Mouse (Mus musculus) lung, postnatal 0 days (tissue): Measurements from ENCODE around the gene Uncx. TPM values are rescaled to one million over a fixed set of nuclear protein-coding genes. Genes with fewer than 3 reads are reported as not detected.

Experiments used
- ATAC-seq: fragments of 200-750 bp; cut with Nextera tagmentation; 2 replicates; pipeline ENCODE4 v1.8.0; 2017; ENCODE audit warnings: moderate library complexity
- DNase-seq: peaks from one replicate; pipeline ENCODE4 v3.0.0-alpha.2; 2016; ENCODE audit warnings: low spot score
- H3K27ac ChIP-seq: fragments of 300-500 bp; sonication (generic); 2 replicates; pipeline ENCODE4 v1.5.1; 2014; ENCODE audit warnings: antibody characterized with exemption, mild to moderate bottlenecking, low read length, mixed read lengths
- H3K27me3 ChIP-seq: fragments of 300-500 bp; sonication (generic); replicated peaks from 2 replicates; pipeline ENCODE4 v1.6.1; 2014; ENCODE audit warnings: low read length, mixed read lengths; ENCODE audit not compliant: insufficient read depth
- H3K36me3 ChIP-seq: fragments of 300-500 bp; sonication (generic); 2 replicates; pipeline ENCODE4 v1.6.1; 2014; ENCODE audit warnings: low read length, mixed read lengths; ENCODE audit not compliant: insufficient read depth
- H3K4me1 ChIP-seq: fragments of 300-500 bp; sonication (generic); 2 replicates; pipeline ENCODE4 v1.6.1; 2014; ENCODE audit warnings: antibody characterized with exemption, low read depth, low read length, mixed read lengths; ENCODE audit not compliant: insufficient read depth
- H3K4me2 ChIP-seq: fragments of 300-500 bp; sonication (generic); replicated peaks from 2 replicates; pipeline ENCODE4 v1.6.1; 2014; ENCODE audit warnings: low read depth, mild to moderate bottlenecking, low read length, moderate library complexity, mixed read lengths
- H3K4me3 ChIP-seq: fragments of 300-500 bp; sonication (generic); 2 replicates; pipeline ENCODE4 v1.5.1; 2014; ENCODE audit warnings: low read depth, low read length
- H3K9ac ChIP-seq: fragments of 300-500 bp; sonication (generic); replicated peaks from 2 replicates; pipeline ENCODE4 v1.6.1; 2014; ENCODE audit warnings: low read depth, mild to moderate bottlenecking
- H3K9me3 ChIP-seq: fragments of 300-500 bp; sonication (generic); 2 replicates; pipeline ENCODE4 v1.6.1; 2016; ENCODE audit warnings: low read length, mixed read lengths
- CTCF ChIP-seq: IDR thresholded peaks from 2 replicates; pipeline ENCODE4 v1.5.1; 2016; ENCODE audit warnings: antibody characterized with exemption, mild to moderate bottlenecking
- EP300 ChIP-seq: IDR thresholded peaks from 2 replicates; pipeline ENCODE4 v1.6.1; 2016; ENCODE audit warnings: antibody characterized with exemption, mild to moderate bottlenecking, control low read depth
- WGBS: fragments of 180-500 bp; shearing (Covaris S2); extraction: QIAGEN DNeasy Blood & Tissue Kit; methylation state at CpG from one replicate; pipeline ENCODE4 v1.1.7; 2014; 5-methylcytosine and 5-hydroxymethylcytosine counted together
- polyA plus RNA-seq: library from polyadenylated mRNA; unstranded; fragments of >200 nt; fragmentation: Nextera tagmentation; extraction: Ambion mirVana; gene quantifications from 2 replicates; pipeline ENCODE4 v1.2.1, GENCODE M21; 2015

The Uncx gene
- polyA plus RNA-seq, 1 experiment from 2014 or later, result not detected

GRCm38 (mm10) chr5:139592850-139593249 is 49.6 kb downstream of the Uncx start:
- Histone ChIP-seq H3K9ac (no peak overlapping the region), H3K36me3 (no peaks in the 10 kb centered on the region), H3K27me3 (0 out of 2 replicates have a peak, but pooled peaks cover 3% of the 10 kb centered on the region), H3K9me3 (no peaks in the 10 kb centered on the region), H3K4me3 (no peak overlapping the region), H3K4me2 (no peak overlapping the region), H3K27ac (no peak overlapping the region), H3K4me1 (no peaks in the 10 kb centered on the region)
- DNase-seq, result no peak
- no peak for ATAC-seq
- TF ChIP-seq EP300, result no peak
- no peak for TF ChIP-seq CTCF
- 56% methylated on average over 3 of the region's 3 CpGs for WGBS

GRCm38 (mm10) chr5:139593746-139594145 is 50.5 kb downstream of the Uncx start:
- H3K4me2 ChIP-seq, result no peak overlapping the region
- no peaks in the 10 kb centered on the region for H3K36me3 ChIP-seq
- H3K9ac ChIP-seq, result no peak overlapping the region
- no peaks in the 10 kb centered on the region for H3K9me3 ChIP-seq
- H3K4me1 ChIP-seq, result no peaks in the 10 kb centered on the region
- no peak overlapping the region for H3K27ac ChIP-seq
- TF ChIP-seq EP300 (no peak), CTCF (no peak)
- no peak for ATAC-seq
- DNase-seq, result no peak
- no peak overlapping the region for H3K4me3 ChIP-seq
- 8% methylated on average over 21 of the region's 21 CpGs for WGBS
- H3K27me3 ChIP-seq, result 0 out of 2 replicates have a peak, but pooled peaks cover 3% of the 10 kb centered on the region

GRCm38 (mm10) chr5:139595001-139595400 is 51.7 kb downstream of the Uncx start:
- 73% methylated on average over 14 of the region's 14 CpGs for WGBS
- no peak overlapping the region for H3K4me2 ChIP-seq
- TF ChIP-seq CTCF (no peak), EP300 (no peak)
- peaks cover 3% of the 10 kb centered on the region; the same call in 1 of the 2 replicates for H3K27me3 ChIP-seq
- no peak overlapping the region for H3K9ac ChIP-seq
- no peak overlapping the region for H3K4me3 ChIP-seq
- no peak overlapping the region for H3K27ac ChIP-seq
- DNase-seq (no peak), ATAC-seq (no peak)
- no peaks in the 10 kb centered on the region for H3K4me1 ChIP-seq
- no peaks in the 10 kb centered on the region for H3K36me3 ChIP-seq
- no peaks in the 10 kb centered on the region for H3K9me3 ChIP-seq

Other genes with a start within 250 kb of the Uncx start
- 3.6 and 4.1 TPM in 2 replicates for gene Adap1, start 217.9 kb upstream of the Uncx start, polyA plus RNA-seq
- gene Cox19, start 192.1 kb upstream of the Uncx start, polyA plus RNA-seq, result 60.5 and 61.6 TPM in 2 replicates
- gene Cyp2w1, start 190.9 kb upstream of the Uncx start, polyA plus RNA-seq, result not detected in 2 replicates
- 22.7 and 28.1 TPM in 2 replicates for gene Gpr146, start 165.8 kb upstream of the Uncx start, polyA plus RNA-seq
- 2.2 and 3.3 TPM in 2 replicates for gene C130050O18Rik, start 138.2 kb upstream of the Uncx start, polyA plus RNA-seq
- 7.1 and 7.2 TPM in 2 replicates for gene Gper1, start 120.3 kb upstream of the Uncx start, polyA plus RNA-seq
- gene 3110082I17Rik, start 83.0 kb upstream of the Uncx start, polyA plus RNA-seq, result 16.1 and 17.5 TPM in 2 replicates
- 4.8 and 5.1 TPM in 2 replicates for gene Zfand2a, start 58.9 kb upstream of the Uncx start, polyA plus RNA-seq
- 2.7 and 3.7 TPM in 2 replicates for gene Micall2, start 192.8 kb downstream of the Uncx start, polyA plus RNA-seq
- 8.6 TPM in 2 replicates for gene Ints1, start 232.2 kb downstream of the Uncx start, polyA plus RNA-seq
- gene Mafk, start 248.0 kb downstream of the Uncx start, polyA plus RNA-seq, result 38.5 and 38.9 TPM in 2 replicates